Mouse (Mus musculus) retina, postnatal 7 days (tissue): ENCODE data around the gene Rassf8.

Experiments used
- DNase-seq: peaks from one replicate; pipeline ENCODE4 v3.0.0-alpha.2; 2012; ENCODE audit warnings: low read depth, low spot score

The Rassf8 gene

GRCm38 (mm10) chr6:145746132-145746849 lies at the start of gene Rassf8:
Gene Rassf8 (plus strand): TSS chr6:145746748.
- DNase-seq: peak; percentile 78

- DNase-seq: no peak
Measured at GRCm38 (mm10) chr6:145701021-145701540, 45.5 kb upstream of the Rassf8 start.

- DNase-seq: no peak
Measured at GRCm38 (mm10) chr6:145703667-145704066, 42.9 kb upstream of the Rassf8 start.

- no peak for DNase-seq
Measured at GRCm38 (mm10) chr6:145709956-145710720, 36.4 kb upstream of the Rassf8 start.

- no peak for DNase-seq
Measured at GRCm38 (mm10) chr6:145710797-145711196, 35.8 kb upstream of the Rassf8 start.

GRCm38 (mm10) chr6:145711320-145711719 lies 35.2 kb upstream of the Rassf8 start:
- no peak for DNase-seq

- no peak for DNase-seq
Measured at GRCm38 (mm10) chr6:145713241-145714114, 33.1 kb upstream of the Rassf8 start.

- no peak for DNase-seq
Measured at GRCm38 (mm10) chr6:145714131-145714530, 32.4 kb upstream of the Rassf8 start.

GRCm38 (mm10) chr6:145722596-145722995 lies 24.0 kb upstream of the Rassf8 start:
- peak; percentile 76 for DNase-seq

- DNase-seq: no peak
Measured at GRCm38 (mm10) chr6:145723131-145723863, 23.3 kb upstream of the Rassf8 start.

GRCm38 (mm10) chr6:145725849-145726248 lies 20.7 kb upstream of the Rassf8 start:
- no peak for DNase-seq

GRCm38 (mm10) chr6:145726986-145727385 lies 19.6 kb upstream of the Rassf8 start:
- DNase-seq: no peak

GRCm38 (mm10) chr6:145732868-145733267 lies 13.7 kb upstream of the Rassf8 start:
- DNase-seq: no peak

GRCm38 (mm10) chr6:145733276-145733675 lies 13.3 kb upstream of the Rassf8 start:
- no peak for DNase-seq

GRCm38 (mm10) chr6:145733911-145734310 lies 12.6 kb upstream of the Rassf8 start:
- no peak for DNase-seq

GRCm38 (mm10) chr6:145736099-145736498 lies 10.4 kb upstream of the Rassf8 start:
- DNase-seq: no peak

- no peak for DNase-seq
Measured at GRCm38 (mm10) chr6:145739231-145739630, 7.3 kb upstream of the Rassf8 start.

GRCm38 (mm10) chr6:145740011-145740410 lies 6.5 kb upstream of the Rassf8 start:
- no peak for DNase-seq

- DNase-seq: no peak
Measured at GRCm38 (mm10) chr6:145745291-145745690, 1.3 kb upstream of the Rassf8 start.

GRCm38 (mm10) chr6:145746921-145747670 lies 548 bp downstream of the Rassf8 start:
- no peak for DNase-seq
